Mouse (Mus musculus): ENCODE data around the gene Slc48a1. TPM values are rescaled to one million over a fixed set of nuclear protein-coding genes. Genes with fewer than 3 reads are reported as not detected.

Gene Slc48a1
- total and polyA plus RNA-seq, 3 experiments: 116 to 299 TPM; not detected in 1

DNA sequence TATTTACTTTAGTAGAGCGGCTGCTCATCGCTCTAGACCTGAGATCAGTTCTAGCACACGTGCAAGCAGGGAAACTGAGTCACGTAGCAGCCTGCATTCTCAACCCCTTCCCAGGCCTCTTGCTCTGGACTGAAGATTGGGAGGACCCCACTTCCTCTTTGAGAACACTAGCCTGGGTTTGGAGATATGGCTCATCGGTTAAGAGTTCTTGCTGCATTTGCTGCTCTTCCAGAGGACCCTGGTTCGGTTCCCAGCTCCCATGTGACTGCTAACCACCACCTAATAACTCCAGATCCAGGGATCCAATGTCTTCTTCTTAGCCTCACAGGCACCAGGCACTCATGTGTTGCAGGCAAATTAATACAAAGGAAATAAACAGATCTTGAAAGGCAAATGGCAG is 63.1 kb downstream of the Slc48a1 start:
- Histone ChIP-seq H3K4me3 (ENCODE audit: control insufficient read depth in 1 of 2, insufficient read depth in 1 of 2, low read depth in 2 of 2, low read length in 2 of 2) (peak overlapping the region; percentile 69 to 84), H3K27ac (ENCODE audit: control insufficient read depth, low read depth, low read length) (peak overlapping the region; percentile 99), H3K27me3 (ENCODE audit: control insufficient read depth in 1 of 2, insufficient read depth in 2 of 2, low read length in 2 of 2) (no peaks in the 10 kb centered on the region), H3K4me1 (ENCODE audit: control insufficient read depth in 1 of 2, insufficient read depth in 2 of 2, low read length in 2 of 2) (peaks cover 35 to 71% of the 10 kb centered on the region in 2 experiments), H3K9ac (ENCODE audit: control insufficient read depth, low read depth, low read length, poor library complexity, severe bottlenecking) (peak overlapping the region; percentile 91), H3K79me2 (ENCODE audit: control insufficient read depth, insufficient read depth, low read length, poor library complexity) (peaks cover 80% of the 10 kb centered on the region), H3K36me3 (ENCODE audit: control insufficient read depth in 1 of 2, insufficient read depth in 2 of 2, low read length in 2 of 2) (peaks cover 14 to 71% of the 10 kb centered on the region in 2 experiments), H3K9me3 (replicated peaks; ENCODE audit: insufficient read depth, low read length) (no peaks in the 10 kb centered on the region)
- DNase-seq (ENCODE audit: low read depth, low spot score): peak; percentile 97
- TF ChIP-seq ZKSCAN1 (IDR thresholded peaks at IDR 0.05; ENCODE audit: low read depth, low read length) (no peak), ETS1 (IDR thresholded peaks at IDR 0.05; ENCODE audit: low read depth, low read length) (no peak), GATA1 (IDR thresholded peaks at IDR 0.05; ENCODE audit: low read depth, low read length) (no peak), MAFK (IDR thresholded peaks at IDR 0.05; ENCODE audit: borderline replicate concordance, low read depth, low read length) (no peak), MYC (IDR thresholded peaks at IDR 0.05; ENCODE audit: low read depth, low read length) (no peak), TAL1 (IDR thresholded peaks at IDR 0.05; ENCODE audit: low read length) (peak; percentile 88), POLR2AphosphoS2 (IDR thresholded peaks at IDR 0.05; ENCODE audit: low read length) (no peak), MAX (IDR thresholded peaks at IDR 0.05; ENCODE audit: low read length) (no peak), MXI1 (IDR thresholded peaks at IDR 0.05; ENCODE audit: low read depth, low read length) (no peak), POLR2A (IDR thresholded peaks at IDR 0.05; ENCODE audit: control insufficient read depth in 1 of 2, insufficient read depth in 1 of 2, low read depth in 1 of 2, low read length in 2 of 2, poor library complexity in 1 of 2) (peak in 1 of 2 experiments; percentile 37; a peak in 1 of 4 replicates)

DNA sequence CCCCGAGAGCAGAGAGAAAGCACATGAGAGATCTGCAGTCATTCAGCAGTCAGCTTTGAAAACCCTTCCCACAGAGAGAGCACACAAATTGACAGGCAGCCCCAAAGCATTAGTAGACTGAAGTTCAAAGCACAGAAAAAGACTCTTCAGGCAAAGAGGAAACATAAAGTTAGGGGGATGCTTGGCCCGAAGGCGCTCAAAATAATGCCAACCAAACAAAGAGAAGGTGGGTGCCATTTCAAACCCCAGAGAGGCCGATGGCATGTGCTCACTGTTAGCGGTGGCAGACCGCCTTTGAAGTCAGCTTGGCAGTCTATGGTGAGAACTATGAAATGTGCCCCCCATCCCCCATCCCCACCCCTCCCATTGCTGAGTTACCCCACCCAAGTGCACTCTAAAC is 63.7 kb downstream of the Slc48a1 start:
- peaks cover 35 to 70% of the 10 kb centered on the region in 2 experiments for H3K4me1 ChIP-seq (ENCODE audit: control insufficient read depth in 1 of 2, insufficient read depth in 2 of 2, low read length in 2 of 2)
- peaks cover 78% of the 10 kb centered on the region for H3K79me2 ChIP-seq (ENCODE audit: control insufficient read depth, insufficient read depth, low read length, poor library complexity)
- peak in 1 of 2 experiments; percentile 20; a peak in 1 of 4 replicates for TF ChIP-seq POLR2A (IDR thresholded peaks at IDR 0.05; ENCODE audit: control insufficient read depth in 1 of 2, insufficient read depth in 1 of 2, low read depth in 1 of 2, low read length in 2 of 2, poor library complexity in 1 of 2)
- TF ChIP-seq E2F4 (IDR thresholded peaks at IDR 0.05; ENCODE audit: borderline replicate concordance, low read depth, low read length): no peak
- TF ChIP-seq MEF2A (IDR thresholded peaks at IDR 0.05; ENCODE audit: extremely low read depth, insufficient replicate concordance, low read depth, low read length, poor library complexity, severe bottlenecking): no peak
- no peaks in the 10 kb centered on the region for H3K9me3 ChIP-seq (replicated peaks; ENCODE audit: insufficient read depth, low read length)
- peak overlapping the region; percentile 91 for H3K9ac ChIP-seq (ENCODE audit: control insufficient read depth, low read depth, low read length, poor library complexity, severe bottlenecking)
- H3K27ac ChIP-seq (ENCODE audit: control insufficient read depth, low read depth, low read length): peak overlapping the region; percentile 99
- H3K36me3 ChIP-seq (ENCODE audit: control insufficient read depth in 1 of 2, insufficient read depth in 2 of 2, low read length in 2 of 2): peaks cover 11 to 78% of the 10 kb centered on the region in 2 experiments
- no peaks in the 10 kb centered on the region for H3K27me3 ChIP-seq (ENCODE audit: control insufficient read depth in 1 of 2, insufficient read depth in 2 of 2, low read length in 2 of 2)
- peak; percentile 81 for DNase-seq (ENCODE audit: low read depth, low spot score)
- H3K4me3 ChIP-seq (ENCODE audit: control insufficient read depth in 1 of 2, insufficient read depth in 1 of 2, low read depth in 2 of 2, low read length in 2 of 2): peak overlapping the region; percentile 69 to 84

Other genes with a start within 250 kb of the Slc48a1 start
- 84.4 and 85.7 TPM in 2 replicates for gene Rpap3, start 72.7 kb upstream of the Slc48a1 start, total RNA-seq (2012; rRNA removed)
- 10 to 100 TPM; 85.7 to 98.4 TPM for gene Rpap3, start 72.7 kb upstream of the Slc48a1 start, polyA plus RNA-seq (2012; ENCODE audit: insufficient read depth in 1 of 2, insufficient read length in 2 of 2, low read depth in 1 of 2, low replicate concordance in 2 of 2, missing spikeins in 1 of 2)
- 0.07 and 0.08 TPM in 2 replicates for gene Endou, start 47.2 kb upstream of the Slc48a1 start, total RNA-seq (2012; rRNA removed)
- under 1 TPM in 1 of 2 experiments, not detected in 1; 0.10 TPM for gene Endou, start 47.2 kb upstream of the Slc48a1 start, polyA plus RNA-seq (2012; ENCODE audit: insufficient read depth in 1 of 2, insufficient read length in 2 of 2, low read depth in 1 of 2, low replicate concordance in 2 of 2, missing spikeins in 1 of 2)
- 4.0 and 7.4 TPM in 2 replicates for gene Rapgef3, start 10.5 kb upstream of the Slc48a1 start, total RNA-seq (2012; rRNA removed)
- 1 to 10 TPM in 1 of 2 experiments, not detected in 1; 6.6 TPM for gene Rapgef3, start 10.5 kb upstream of the Slc48a1 start, polyA plus RNA-seq (2012; ENCODE audit: insufficient read depth in 1 of 2, insufficient read length in 2 of 2, low read depth in 1 of 2, low replicate concordance in 2 of 2, missing spikeins in 1 of 2)
- 100 and 102 TPM in 2 replicates for gene Hdac7, start 66.0 kb downstream of the Slc48a1 start, total RNA-seq (2012; rRNA removed)
- gene Hdac7, start 66.0 kb downstream of the Slc48a1 start, polyA plus RNA-seq (2012; ENCODE audit: insufficient read depth in 1 of 2, insufficient read length in 2 of 2, low read depth in 1 of 2, low replicate concordance in 2 of 2, missing spikeins in 1 of 2): 100 to 1,000 TPM in 1 of 2 experiments, not detected in 1; 389 TPM
- gene Vdr, start 132.1 kb downstream of the Slc48a1 start, total RNA-seq (2012; rRNA removed): 0.54 and 0.69 TPM in 2 replicates
- gene Vdr, start 132.1 kb downstream of the Slc48a1 start, polyA plus RNA-seq (2012; ENCODE audit: insufficient read depth in 1 of 2, insufficient read length in 2 of 2, low read depth in 1 of 2, low replicate concordance in 2 of 2, missing spikeins in 1 of 2): 1 to 10 TPM in 1 of 2 experiments, not detected in 1; 1.9 TPM
- gene Tmem106c, start 185.7 kb downstream of the Slc48a1 start, total RNA-seq (2012; rRNA removed): 54.3 and 57.9 TPM in 2 replicates
- gene Tmem106c, start 185.7 kb downstream of the Slc48a1 start, polyA plus RNA-seq (2012; ENCODE audit: insufficient read depth in 1 of 2, insufficient read length in 2 of 2, low read depth in 1 of 2, low replicate concordance in 2 of 2, missing spikeins in 1 of 2): 100 to 1,000 TPM in 1 of 2 experiments, not detected in 1; 121 TPM
- gene Col2a1, start 226.2 kb downstream of the Slc48a1 start, total RNA-seq (2012; rRNA removed): 0.04 TPM in 1 of 2 replicates, not detected in the other
- under 1 TPM in 1 of 2 experiments, not detected in 1; 0.04 TPM for gene Col2a1, start 226.2 kb downstream of the Slc48a1 start, polyA plus RNA-seq (2012; ENCODE audit: insufficient read depth in 1 of 2, insufficient read length in 2 of 2, low read depth in 1 of 2, low replicate concordance in 2 of 2, missing spikeins in 1 of 2)

Measured in MEL (cell line).